Mouse (Mus musculus) induced T-regulatory cell, adult 2 months (primary cell): ENCODE results near the gene Ak5.

ENCODE experiments used
- DNase-seq: peaks from one replicate; pipeline ENCODE4 v3.0.0-alpha.2; 2012; ENCODE audit warnings: low read depth

Gene Ak5

GRCm38 (mm10) chr3:152516569-152516968 is 151.6 kb downstream of the Ak5 start:
- DNase-seq, result no peak

DNA sequence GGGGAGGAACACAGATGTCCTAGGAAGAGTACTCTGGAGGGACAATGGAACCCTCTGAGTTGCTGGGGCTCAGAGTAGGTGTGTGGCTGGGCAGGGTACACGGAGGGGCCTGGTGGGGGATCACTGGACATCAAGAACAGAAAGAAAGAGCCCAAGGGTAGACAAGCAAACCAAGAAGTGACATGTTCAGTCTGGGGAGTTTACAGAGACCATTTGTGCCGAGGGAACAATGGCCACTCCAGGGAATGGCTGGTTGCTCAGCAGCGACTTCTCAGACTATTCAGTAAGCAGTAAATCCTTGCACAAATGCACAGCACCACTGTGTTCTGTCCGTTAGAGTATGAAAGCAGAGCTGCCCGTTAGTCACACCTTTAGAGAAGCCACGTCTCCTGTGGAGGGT is 152.2 kb downstream of the Ak5 start:
- no peak for DNase-seq

DNA sequence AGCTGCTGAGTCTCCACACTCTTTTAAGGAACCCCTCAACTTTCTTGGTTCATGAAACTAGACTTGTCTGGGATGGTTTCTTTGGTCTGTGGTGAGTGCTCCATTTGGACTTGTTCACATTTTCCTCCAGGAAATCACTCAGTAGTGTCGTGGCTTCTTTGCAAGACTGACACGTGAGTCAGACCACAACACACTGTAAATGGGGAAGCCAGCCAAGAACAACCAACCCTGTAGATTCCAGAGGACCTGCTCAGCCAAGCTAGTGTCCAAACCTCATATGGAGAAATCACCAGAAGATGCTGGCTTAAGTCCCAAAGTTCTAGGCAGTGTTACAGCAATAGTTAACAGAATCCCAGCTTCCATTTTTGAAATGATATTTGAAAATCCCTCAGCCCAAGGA is 155.6 kb downstream of the Ak5 start:
- DNase-seq, result no peak

DNA sequence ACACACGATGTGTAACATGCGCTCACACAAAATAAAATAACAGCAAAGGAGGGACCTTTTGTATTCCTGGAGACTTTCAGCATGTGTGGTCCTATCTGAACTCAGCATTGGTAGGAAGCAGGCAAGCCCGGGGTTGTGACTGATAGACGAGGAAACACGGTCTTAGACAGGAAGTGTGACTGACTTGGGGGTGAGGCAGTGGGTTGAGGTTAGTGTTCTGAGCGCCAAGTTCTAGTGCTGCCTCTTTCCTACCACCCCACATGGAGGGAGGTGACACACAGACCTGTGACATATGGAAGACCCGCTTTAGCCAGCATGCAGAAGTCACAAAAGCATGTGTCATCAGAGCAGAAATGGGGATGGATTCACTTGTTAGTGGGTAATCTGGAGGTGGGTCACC is 158.9 kb downstream of the Ak5 start:
- no peak for DNase-seq

DNA sequence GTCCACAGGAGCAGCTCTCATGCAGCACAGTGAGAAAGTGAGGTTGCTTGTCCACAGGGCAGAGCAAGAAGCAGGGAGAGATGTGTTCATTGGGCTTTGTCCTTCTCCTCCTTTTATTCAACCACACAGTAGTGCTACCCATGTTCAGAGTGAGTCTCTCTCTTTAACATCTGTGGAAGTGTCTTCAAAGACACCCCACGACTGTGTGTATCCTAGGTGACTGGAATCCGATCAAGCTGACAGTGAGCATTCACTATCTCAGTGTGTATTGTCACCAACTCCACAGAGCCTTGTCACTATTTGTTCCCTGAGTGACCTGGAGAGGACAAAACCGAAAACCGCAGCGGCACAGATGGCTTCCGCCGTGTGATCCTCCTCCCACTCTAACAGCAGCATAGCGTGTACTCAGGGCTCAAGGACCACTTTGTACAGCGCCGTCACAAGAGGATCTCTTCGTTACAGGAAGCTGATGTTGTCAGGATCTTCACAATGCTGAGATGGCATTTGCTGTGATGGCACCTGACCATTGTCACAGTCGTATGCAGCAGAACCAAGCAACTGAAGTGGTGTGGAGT is 159.7 kb downstream of the Ak5 start:
- DNase-seq, result no peak

DNA sequence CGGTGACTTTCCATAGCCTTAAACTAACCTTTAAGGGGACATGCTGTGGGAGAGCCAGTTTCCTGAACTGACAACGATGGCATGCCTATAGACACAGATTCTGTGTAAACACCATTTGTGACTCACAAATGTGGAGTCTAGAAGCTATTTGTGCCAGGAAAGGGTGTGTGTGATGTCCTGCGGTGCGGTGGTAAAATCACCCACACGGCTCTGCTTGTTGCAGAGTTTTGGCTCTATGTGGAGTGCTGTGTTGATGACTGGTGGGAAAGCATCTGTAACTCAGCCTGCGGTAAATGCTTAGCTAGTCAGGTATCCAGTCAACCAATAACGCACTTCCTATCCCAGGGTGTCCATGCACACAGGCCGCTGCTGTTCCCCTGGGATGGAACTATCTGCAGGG is 160.3 kb downstream of the Ak5 start:
- no peak for DNase-seq

- no peak for DNase-seq
These were observed 169.0 kb downstream of the Ak5 start for GRCm38 (mm10) chr3:152498968-152499696.

DNA sequence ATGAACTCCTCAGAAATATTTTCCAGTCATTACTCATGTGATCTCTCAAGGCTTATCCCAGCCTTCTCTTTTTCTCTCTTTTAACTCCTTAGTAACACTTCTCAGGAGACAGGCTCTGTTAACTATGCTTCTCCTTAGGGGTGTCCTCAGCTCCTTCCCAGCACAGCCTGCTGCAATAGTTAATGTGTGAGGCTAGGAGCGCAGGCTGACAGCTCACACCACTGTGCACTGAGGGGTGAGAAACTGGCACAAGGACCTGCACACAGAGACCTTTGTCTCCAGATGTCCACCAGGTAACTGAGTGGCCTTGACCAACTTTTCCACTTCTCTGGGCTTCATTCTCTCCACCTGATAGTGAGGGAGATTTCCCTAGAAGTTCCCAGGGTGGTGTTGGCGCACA is 170.3 kb downstream of the Ak5 start:
- DNase-seq, result no peak

DNA sequence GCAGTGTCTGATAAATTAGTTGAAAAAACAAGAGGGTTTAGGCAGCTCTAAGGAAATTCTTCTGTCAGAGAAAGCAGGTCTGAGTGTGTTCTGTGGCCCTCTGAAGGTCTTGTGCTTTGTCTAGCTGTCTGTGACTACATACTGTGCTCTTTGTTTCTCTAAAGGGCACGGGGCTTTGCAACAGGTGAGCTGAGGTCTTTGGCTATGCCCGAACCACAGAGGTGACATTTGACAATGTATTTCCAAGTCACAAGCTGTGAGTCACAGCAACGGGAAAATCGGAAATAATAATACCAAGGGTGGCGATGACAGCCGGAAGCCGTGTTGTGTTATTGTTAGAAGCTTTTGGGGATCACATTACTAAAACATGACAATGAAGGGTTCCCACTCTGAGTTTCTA is 171.1 kb downstream of the Ak5 start:
- no peak for DNase-seq

GRCm38 (mm10) chr3:152495415-152495898 is 172.7 kb downstream of the Ak5 start:
- DNase-seq, result no peak

DNA sequence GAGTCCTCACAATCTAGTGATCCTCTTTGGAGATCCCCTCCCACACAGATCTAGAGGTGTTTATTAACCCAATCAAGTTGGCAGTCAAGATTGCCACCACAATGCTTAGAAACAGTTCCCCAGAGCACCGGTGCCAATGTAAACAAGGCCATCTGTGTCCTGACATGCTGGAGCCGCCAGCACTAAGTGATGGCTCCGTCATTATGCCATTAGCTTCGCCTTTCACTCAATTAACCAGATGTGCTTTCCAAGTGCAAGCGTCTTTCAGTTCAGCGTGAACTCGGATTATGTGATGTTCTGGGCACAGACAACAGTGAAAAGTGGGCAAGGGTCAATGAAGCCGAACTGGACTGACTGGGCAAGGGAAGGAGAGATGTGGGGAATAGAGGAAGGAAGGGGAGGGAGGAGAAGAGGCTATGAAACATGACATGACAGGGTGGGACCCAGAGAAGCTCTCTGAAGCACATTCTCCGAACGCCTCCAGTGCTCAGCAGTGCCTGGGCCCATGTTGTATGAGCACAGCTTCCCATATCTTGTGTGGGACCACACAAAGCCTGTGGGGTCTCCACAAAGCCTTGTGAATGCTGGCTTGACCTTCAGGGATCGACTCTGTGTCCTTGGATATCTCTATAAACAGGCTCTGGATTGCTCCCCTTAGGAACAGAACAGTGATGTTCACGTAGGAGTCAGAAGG is 173.3 kb downstream of the Ak5 start:
- DNase-seq, result no peak

DNA sequence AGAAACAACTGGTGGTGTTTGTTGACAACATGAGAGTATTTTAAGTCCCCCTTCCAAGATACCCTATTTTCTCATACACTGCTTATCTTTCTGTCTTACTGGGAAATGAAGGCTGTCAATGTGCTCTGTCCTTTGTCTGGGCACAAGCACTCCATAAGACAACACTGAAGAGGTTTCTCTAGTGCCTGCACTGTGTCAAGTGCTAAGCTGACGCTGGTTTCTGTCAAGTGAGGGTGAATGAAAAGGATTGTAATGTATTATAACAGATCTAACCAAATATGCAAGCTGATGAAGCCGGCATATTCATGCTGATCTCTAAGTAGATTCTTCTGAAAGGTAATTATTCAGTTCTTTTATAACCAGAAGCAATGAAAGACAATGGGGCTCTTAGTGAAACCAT is 174.3 kb downstream of the Ak5 start:
- no peak for DNase-seq

GRCm38 (mm10) chr3:152492241-152492640 is 175.9 kb downstream of the Ak5 start:
- DNase-seq, result no peak

- no peak for DNase-seq
These were observed 177.7 kb downstream of the Ak5 start for GRCm38 (mm10) chr3:152490423-152490822.

GRCm38 (mm10) chr3:152488964-152489363 is 179.2 kb downstream of the Ak5 start:
- DNase-seq, result no peak

GRCm38 (mm10) chr3:152484206-152484605 is 184.0 kb downstream of the Ak5 start:
- no peak for DNase-seq

DNA sequence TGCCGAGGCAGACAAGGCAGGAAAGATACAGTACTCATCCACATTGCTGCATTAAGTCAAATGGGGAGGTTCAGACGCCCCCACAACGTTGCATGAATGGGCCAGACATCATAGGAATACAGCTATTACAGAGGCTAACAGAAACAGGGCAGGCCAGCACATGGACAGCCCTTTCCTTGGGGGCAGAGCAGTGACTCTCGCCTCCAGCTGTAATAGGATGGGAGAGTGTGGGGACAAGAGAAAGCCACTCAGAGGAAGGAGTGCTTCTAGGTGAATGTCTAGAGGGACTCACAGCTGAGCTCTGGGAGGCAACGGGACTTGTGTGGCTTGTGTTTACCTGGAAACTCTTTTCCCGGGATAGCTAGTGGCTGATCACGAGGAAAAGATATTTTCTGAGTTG is 184.4 kb downstream of the Ak5 start:
- DNase-seq, result no peak

- DNase-seq, result no peak
These were observed 186.0 kb downstream of the Ak5 start for GRCm38 (mm10) chr3:152482182-152482581.

DNA sequence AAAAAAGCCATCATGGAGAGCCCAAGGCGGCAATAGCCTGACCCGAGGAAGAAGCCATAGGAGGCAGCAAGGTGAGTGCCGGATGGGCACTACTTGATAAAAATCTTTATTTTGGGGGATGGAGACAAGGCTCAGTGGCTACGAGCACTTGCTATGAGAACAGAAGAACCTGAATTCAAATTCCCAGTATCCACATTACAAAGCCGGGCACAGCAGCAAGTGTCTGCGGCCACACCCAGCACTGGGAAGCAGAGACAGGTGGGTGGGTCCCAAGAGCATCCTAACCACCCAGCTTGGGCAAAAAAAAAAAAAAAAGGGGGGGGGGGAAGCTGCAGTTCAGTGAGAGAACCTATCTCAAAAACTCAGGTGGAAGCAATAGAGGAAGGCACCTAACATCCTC is 187.8 kb downstream of the Ak5 start:
- no peak for DNase-seq

GRCm38 (mm10) chr3:152478599-152479435 is 189.3 kb downstream of the Ak5 start:
- peak; percentile 84 for DNase-seq

GRCm38 (mm10) chr3:152477796-152478527 is 190.2 kb downstream of the Ak5 start:
- peak; percentile 81 for DNase-seq

DNA sequence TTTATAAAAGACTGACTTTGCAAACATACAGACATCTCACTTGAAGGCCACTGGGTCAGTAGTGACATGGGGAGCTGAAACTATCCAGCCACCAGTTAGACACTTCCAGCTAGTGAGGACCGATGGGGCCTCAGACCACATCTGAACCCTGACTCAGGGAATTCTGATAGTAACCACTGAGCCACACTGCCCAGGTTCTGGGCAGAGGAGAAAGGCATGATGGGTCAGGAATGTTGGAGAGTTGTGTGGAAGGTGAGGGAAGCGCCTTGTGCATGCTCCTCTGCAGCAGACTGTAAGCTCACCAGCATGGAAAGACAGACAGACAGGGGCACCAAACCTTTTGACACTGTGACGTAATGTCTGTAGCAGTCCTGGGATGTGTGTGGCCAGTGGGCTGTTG is 192.3 kb downstream of the Ak5 start:
- DNase-seq, result no peak
